Mouse (Mus musculus): ENCODE measurements at regions not wholly inside any gene's neighbourhood (a gene's known extent, or its start where the extent isn't known, plus 50 kb on each side); places are given as distances from the start of the nearest gene placed in this dataset.

DNA sequence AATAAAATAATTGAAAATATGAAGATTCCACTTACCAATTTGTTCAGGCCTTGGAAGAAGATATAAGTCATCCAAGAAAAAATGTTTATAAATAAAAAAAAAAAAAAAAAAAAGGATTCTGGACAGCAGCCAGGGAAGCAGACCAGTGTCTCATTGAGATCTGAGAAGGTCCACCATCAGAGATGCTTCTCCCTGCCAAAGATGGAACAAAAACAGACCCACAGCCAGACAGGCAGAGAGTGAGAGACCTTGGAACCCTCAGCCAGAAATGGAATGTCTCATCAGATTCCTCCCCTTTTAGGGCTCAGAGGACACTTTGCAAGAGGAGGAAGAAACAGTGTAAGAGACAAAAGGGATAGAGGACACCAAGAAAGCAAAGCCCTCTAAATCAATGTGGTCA lies 177.2 kb upstream of the Id4 start:
- POLR2A ChIA-PET, result no interaction called here
- CTCF ChIA-PET, result no interaction called here

DNA sequence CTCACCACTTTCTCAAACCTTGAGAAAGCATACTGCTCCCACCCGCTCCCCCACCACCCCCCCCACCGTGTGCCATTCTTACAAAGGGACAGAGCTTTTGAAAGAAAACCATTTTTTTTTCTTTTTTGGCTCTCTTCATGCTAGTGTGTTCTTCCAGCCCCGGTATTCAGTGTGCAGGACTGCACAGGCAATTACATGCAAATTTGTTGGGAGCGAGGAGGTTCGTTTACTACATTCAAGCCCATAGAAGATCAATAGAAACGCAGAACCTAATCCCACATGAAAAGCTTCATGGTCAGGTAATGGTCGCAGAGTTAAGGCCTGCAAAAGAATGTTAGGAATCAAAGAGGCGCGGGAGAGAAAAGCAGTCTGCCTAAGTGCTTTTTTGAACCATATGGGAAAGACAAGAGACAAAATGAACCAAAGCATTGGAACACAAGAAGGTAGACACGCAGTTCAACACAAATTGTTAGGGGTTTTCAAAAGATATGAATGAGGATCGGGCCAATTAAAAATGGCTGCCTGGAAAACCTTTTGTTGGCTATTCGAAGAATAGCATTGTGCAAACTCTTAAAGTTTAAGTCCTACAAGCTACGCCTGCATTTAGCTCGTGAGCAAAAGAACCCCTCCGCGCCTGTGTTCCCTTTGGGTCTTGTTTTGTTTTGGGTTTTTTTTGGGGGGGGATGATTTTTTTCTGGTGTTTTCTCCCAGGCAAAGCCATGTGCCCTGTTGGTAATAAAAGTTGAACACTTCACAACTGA lies 166.6 kb upstream of the Id4 start:
- ChIA-PET POLR2A (no interaction called here), CTCF (no interaction called here)

DNA sequence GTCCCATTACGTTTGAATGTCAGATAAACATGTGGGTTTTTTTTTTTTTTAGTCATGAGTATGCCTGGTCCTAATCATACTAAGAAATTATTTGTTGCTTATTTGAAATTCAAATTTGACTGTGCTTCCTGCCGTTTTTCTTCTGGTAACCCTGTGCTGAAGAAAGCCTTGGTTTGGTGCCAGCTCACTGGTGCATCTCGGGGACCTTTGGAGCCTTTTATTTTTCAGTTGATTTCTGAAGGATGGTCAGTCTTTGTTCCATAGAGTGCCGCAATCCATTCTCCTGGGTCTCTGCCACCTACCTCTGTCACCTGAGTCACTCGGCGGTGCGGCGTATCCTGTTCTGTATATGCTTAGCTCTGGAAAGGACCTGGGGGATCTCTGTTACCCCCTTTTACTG lies 158.9 kb upstream of the Id4 start:
- ChIA-PET POLR2A (no interaction called here), CTCF (interaction anchor here in 1 of 4 experiments (0.5 kb wide), 1 partner anchor 139 kb away, joined by 3 read pairs; no protein-coding TSS in a partner anchor)

DNA sequence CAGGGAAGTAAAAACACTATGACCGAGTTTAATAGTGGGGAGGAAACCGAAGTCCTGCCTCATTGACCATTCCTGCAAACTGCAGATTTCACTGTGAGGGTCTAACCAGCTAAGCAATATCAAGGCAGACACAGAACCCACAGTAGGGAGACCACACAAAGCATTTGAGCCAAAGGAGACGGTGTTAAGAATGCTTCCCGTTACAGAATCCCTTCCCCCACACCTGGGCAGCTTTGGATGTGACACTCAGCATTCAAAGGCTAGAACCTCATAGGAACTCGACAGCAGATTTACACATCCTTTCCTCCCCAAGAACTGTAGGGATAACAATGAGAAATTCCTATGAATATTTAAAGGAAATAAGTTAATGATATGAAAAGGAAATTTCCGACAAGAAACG lies 158.5 kb upstream of the Id4 start:
- ChIA-PET POLR2A (no interaction called here), CTCF (interaction anchor here in 1 of 4 experiments (0.5 kb wide), 1 partner anchor 139 kb away, joined by 3 read pairs; no protein-coding TSS in a partner anchor)

DNA sequence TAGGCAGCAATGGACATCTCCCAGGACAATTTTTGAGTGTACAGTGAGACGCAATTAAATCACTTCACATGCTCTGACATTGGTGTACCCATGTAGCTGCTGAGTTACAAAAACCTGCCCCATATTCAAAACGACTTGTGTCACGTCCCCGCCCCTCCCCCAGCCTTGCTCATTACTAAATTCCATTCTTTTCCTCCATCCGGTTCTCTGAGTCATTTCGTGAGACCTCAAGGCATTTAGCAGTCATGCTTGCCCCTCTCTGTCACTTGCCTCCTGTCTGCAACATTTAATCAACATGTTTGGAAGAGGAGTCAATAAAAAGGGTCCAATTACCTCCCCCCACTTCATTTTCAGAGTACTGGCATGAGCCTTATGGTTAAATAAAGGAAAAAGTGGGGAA lies 156.3 kb upstream of the Id4 start:
- CTCF ChIA-PET, result no interaction called here
- POLR2A ChIA-PET, result no interaction called here

DNA sequence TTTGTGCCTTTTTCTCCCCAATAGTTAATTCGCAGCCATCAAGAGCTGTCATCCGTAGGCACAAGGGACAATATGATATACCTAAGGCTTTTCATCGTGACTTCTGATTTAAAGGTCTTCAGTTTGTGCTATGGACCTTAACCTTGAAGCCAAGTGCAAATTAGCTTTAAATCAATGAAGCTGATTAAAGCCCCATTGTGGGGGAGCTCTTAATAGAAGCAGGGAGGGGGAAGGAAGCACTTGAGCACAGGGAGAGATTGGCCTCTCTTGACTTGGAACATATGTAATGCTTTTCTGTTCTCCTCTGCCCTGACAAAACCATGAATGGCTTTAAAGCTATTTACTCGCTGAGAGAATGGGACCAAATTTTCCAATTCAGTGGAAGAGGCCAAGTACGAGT lies 154.1 kb upstream of the Id4 start:
- CTCF ChIA-PET, result interaction anchor here in 1 of 4 experiments (0.6 kb wide), 1 partner anchor 130 kb away, joined by 4 read pairs; no protein-coding TSS in a partner anchor
- POLR2A ChIA-PET, result interaction anchor here in 1 of 4 experiments (0.5 kb wide), 1 partner anchor 49 kb away, joined by 3 read pairs; no protein-coding TSS in a partner anchor

DNA sequence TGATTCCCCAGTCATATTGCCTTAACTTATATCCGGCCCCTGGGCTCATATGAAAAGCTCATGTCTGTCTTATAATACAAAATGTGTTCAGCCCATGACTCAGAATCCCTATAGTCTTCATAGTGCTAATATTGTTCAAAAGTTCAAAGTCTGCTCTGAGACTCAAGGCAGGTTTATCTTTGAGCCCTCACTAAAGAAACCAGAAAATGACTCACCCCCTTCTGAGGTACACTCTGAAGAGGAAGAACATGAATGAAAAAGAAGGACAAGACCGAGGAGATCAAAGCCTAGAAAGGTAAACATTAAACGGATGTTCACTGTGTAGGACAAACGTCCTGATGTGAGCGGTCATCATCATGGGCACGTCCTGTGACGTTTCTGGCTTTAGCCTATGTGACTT lies 145.1 kb upstream of the Id4 start:
- ChIA-PET CTCF (no interaction called here), POLR2A (no interaction called here)

DNA sequence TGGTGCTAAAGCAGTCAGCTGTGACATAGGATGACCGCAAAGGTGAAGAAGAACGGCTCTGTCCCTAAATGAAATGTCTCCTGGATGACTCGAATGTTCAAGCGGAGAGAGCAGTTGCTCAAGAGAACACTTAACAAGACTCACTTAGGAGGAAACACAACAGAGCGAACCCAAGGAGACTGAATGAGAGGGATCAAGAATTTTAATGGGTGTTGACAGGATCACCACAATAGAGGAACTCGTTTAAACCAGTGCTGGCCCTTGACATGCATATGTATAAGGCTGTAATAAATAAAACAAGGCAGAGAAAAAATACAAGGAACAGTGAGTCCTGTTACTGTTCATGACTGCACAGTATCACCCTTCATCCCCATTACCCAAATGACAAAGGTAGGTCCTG lies 134.4 kb upstream of the Id4 start:
- ChIA-PET CTCF (no interaction called here), POLR2A (no interaction called here)

DNA sequence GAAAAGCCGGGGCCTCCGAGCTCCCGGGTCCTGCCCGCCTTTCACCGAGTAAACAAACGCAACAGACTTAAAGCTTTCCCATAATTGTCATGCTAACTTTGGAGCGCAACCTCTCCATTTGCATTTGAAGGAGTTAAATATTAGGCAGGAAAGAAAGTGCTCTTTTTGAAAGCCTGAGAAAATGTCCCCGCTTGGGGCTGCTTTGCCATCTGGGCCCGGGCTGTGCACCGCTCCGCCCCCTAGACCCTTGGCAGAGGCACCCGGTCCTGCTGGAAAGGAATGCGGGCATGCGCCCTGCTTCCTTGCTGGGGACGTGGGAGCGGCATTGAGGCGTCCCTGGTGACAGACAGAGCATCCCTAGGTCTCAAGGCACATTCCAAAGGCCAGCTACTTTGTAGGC lies 130.3 kb upstream of the Id4 start:
- ChIA-PET CTCF (interaction anchor here in 1 of 4 experiments (0.5 kb wide), 1 partner anchor 92 kb away, joined by 5 read pairs; no protein-coding TSS in a partner anchor), POLR2A (interaction anchor here in 3 of 4 experiments (0.7 to 2.2 kb wide), 18 partner anchors 9 to 1027 kb away, joined by 3 to 16 read pairs (median 4); partner anchors contain the start of gene Id4 (in 3 of the 3))

DNA sequence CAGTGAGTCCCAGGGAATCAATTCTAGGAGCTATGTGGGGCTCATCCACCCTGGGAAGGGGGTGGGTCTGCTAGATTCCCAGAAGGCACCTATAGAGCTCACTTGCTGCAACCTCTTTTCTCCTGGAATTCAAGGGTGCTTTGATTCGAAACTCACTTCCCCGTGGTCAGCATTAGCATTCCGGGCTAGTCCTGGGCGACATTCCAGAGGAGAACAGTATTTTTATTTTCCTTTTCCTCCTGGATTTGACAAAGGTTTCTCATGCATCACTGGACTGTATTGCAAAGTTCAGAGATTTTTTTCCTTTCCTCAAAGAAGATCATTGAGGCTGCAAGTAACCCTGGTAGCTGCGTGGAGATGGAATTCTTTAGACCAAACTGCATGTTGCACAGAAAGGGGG lies 129.3 kb upstream of the Id4 start:
- ChIA-PET POLR2A (interaction anchor here in 3 of 4 experiments (0.6 to 2.2 kb wide), 13 partner anchors 9 to 415 kb away, joined by 3 to 16 read pairs (median 4); partner anchors contain the start of gene Id4 (in 2 of the 3)), CTCF (no interaction called here)

DNA sequence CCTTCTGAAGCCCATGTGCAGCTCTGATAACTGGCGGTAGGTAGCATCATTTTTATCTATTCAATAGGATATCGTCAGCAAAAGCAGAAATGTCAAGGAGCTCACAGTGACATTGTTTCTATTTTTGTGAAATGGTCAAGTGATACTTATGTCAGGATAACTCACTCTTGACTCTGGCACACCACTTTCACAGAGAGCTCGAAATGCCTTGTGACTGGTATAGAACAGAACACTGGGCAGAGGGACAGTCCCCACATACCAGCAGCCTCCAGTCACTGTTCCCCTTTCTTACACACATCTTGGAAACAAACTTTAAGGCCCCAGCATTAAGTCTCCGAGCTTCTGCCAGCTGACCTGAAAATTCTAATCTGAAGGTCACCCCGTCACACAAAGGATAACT lies 115.1 kb upstream of the Id4 start:
- CTCF ChIA-PET, result interaction anchor here in 1 of 4 experiments (0.6 kb wide), 1 partner anchor 82 kb away, joined by 3 read pairs; no protein-coding TSS in a partner anchor
- POLR2A ChIA-PET, result interaction anchor here in 3 of 4 experiments (0.6 to 1.7 kb wide), 6 partner anchors 13 to 26 kb away, joined by 3 to 7 read pairs (median 4); no protein-coding TSS in a partner anchor

DNA sequence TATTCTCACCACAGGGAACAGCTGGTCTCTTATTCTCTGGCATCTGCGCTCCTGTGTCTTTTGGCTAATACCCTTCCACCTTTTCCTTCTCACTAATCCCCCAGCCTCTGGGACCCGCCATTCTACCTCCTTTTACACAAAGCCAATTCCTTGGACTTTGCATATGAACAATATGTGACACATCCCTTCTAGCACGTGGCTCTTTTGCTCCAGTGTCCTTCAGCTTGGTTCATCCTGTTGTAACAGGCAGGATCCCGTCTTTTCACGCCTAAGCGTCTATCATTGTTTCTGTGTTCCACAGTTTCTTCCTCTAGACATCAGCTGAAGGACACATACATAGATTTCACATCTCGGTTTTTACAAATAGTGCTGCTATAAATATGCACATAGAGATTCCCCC lies 114.0 kb upstream of the Id4 start:
- ChIA-PET POLR2A (interaction anchor here in 3 of 4 experiments (0.5 to 1.7 kb wide), 6 partner anchors 11 to 399 kb away, joined by 3 to 5 read pairs (median 4); no protein-coding TSS in a partner anchor), CTCF (no interaction called here)

DNA sequence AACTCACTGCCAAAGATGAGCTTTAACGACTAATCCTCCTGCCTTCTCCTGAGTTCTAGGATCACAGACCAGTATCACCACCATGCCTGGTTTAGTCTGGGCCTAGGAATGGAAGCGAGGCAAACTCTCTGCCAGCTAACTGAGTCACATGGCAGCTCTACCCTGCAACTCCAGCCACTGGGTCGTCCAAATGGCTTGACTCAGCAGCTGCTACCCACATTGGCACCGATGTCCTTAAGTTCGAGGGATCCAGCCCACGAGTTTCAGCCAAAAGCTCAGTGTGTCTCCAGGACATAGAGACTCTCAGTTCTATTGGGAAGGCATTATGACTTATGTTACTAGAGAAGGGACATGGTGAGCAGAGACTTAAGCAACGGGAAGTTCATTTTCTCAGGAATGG lies 107.8 kb upstream of the Id4 start:
- CTCF ChIA-PET, result no interaction called here
- POLR2A ChIA-PET, result interaction anchor here in 1 of 4 experiments (0.9 to 1.0 kb wide), 3 partner anchors 8 to 31 kb away, joined by 3 read pairs; no protein-coding TSS in a partner anchor

DNA sequence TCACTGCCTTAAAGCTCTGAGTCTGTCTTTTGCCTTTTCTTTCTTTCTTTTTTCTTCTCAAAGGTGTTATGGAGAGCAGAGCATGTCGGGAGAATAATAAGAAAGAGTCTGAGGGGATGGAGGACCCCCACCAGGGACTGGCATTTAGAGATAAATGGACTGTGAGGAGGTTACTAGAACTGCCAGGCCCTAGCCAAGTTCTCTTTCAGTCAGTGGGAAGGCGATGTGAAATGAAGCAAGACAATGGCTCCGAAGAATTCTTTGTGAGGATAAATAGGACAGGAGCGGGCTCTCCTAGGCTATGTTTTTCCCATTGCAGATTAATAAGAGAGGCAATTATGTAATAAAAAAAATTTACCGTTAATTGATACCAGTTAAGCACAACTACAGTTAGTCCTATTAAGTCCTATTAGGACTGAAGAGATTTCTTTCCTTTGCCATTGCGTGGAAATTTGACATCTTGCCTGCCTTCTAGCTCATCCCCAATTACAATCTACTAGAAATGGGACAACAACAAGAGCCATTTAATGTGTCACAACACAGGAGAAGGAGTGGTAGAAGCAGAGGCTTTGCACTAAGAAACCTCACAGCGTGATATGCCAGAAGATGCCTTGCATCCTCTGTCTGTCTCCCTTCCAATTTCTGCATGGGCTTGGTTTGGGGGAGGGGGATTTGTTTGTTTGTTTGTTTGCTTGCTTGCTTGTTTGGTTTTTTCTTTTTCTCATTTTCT lies 107.2 kb upstream of the Id4 start:
- ChIA-PET CTCF (no interaction called here), POLR2A (interaction anchor here in 2 of 4 experiments (0.6 to 2.8 kb wide), 5 partner anchors 8 to 75 kb away, joined by 3 to 7 read pairs (median 5); no protein-coding TSS in a partner anchor)

DNA sequence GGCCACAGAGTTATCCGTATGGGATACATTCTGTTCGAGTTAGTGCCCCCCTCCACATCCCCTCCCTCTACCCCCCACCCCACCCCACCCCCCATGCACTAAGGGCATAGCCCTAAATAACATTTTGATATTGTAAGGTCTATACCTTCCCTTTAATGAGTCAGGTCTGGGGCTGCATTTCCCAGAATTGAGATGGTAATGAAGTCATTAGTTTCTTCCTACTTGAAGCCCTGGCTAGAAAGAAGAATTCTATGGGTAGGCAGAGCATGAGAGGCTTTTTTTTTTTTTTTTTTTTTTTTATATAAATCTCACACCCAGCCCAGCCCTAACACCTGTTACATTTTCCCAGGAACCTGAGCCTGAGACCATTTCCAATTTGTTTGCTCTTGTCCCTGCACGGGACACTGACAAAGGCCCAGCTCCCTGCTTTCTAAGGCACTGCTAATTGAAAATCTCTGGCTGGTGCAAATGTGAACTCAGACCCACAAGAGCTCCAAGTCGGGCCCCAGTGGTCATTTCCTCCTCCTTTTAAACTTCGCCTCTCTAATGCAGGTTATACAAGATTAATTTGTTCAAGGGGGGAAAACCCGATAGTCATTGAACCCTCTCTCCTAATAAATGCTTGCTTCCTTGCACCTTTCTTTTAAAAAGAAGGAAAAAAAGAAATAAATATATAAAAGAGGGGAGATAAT lies 106.5 kb upstream of the Id4 start:
- ChIA-PET POLR2A (interaction anchor here in 3 of 4 experiments (0.6 to 2.8 kb wide), 6 partner anchors 10 to 99 kb away, joined by 3 to 7 read pairs (median 6); no protein-coding TSS in a partner anchor), CTCF (no interaction called here)

DNA sequence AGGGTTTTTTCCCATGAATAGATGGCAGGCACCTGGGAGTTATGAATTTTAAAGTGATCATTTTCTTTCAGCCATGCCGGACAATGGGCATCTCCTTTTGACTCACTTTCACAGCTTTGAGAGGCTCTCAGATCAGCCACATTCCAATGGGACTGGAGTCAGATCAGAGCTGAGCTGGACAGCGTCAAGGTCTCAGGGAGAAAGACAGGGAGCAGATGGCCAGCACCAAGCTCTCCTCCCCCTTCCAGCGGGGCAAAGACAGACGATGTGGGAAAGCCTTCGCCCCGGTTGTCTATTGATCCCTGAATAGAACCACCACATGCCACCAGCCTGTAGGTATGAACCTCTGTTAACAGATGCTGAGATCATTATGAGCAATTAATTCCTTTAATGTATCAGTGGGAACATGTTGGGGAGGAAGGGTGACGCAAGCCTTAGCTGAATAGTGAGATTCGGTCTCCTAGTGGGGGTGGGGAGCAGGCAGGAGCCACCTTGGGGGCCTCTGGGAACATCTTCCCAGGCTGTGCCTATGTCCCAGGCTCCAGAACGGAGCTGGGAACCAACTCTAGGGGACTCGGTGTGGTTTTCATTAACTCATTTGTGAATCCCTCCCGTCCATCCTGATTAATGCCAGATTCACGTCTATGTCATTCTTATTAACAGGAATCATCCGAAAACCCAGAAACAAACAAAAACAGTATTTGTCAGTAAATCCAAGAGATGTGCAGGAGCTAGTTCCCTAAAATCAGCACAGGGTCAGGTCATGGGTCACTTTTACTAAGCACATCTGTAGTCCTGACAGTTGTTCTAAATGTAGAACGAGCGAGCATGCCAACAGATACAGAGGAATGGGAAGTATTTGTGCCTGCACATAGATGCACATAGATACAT lies 101.8 kb upstream of the Id4 start:
- ChIA-PET POLR2A (interaction anchor here in 3 of 4 experiments (0.6 to 2.2 kb wide), 16 partner anchors 9 to 387 kb away, joined by 3 to 14 read pairs (median 4); partner anchors contain the start of gene Id4 (in 2 of the 3)), CTCF (no interaction called here)

DNA sequence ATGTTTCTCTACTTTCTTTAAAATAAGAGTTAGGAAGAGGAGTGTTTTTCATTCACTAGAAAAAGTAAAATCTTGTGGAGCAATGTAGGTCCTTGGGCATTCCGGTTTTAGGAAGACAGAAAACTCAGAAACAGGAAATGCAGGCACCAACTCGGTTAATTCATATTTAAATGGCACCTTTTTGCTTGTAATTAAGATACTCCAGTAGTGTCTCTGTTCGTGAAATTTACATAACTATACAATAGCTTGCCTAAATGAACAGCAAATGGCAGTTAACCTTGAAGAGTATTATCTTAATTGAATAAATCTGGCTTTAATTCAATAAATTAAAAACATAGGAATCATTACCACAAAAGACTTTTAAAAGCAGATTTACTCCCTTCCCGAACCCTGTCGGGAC lies 100.9 kb upstream of the Id4 start:
- ChIA-PET POLR2A (interaction anchor here in 2 of 4 experiments (1.0 to 2.2 kb wide), 7 partner anchors 9 to 101 kb away, joined by 3 to 14 read pairs (median 4); partner anchors contain the start of gene Id4 (in 2 of the 2)), CTCF (no interaction called here)

DNA sequence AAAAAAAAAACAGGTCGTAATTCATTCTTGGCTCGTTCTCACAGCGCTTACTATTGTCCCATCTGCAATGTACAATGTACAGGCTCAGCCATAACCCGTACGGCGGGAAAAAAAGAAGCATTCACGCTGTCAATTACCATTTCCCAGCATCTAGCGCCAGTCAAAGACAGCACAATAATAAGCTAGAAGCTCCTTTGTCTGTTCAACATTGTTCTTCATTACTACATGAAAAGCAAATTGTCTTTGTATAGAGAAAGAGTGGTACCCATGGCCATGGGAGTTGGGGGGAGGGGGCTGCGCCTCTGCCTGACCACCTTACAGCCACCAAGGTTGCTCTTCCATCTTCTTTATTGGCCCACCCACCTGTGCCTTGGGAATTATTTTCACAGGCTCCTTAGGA lies 99.7 kb upstream of the Id4 start:
- ChIA-PET CTCF (interaction anchor here in 2 of 4 experiments (0.6 kb wide), 2 partner anchors 8 to 58 kb away, joined by 3 read pairs; no protein-coding TSS in a partner anchor), POLR2A (interaction anchor here in 1 of 4 experiments (0.6 to 1.6 kb wide), 9 partner anchors 8 to 493 kb away, joined by 3 to 7 read pairs (median 4); no protein-coding TSS in a partner anchor)

Data from embryonic stem cell, embryonic (primary cell).